Mouse (Mus musculus) skeletal muscle tissue, adult 2 months (tissue): Measurements from ENCODE around the gene Rnasel.
"Not testable (repeated sequence)": the region's sequence is repeated elsewhere in the genome, so short reads cannot be mapped to it uniquely, and the experiment has no call there.

Experiments used
- DNase-seq: peaks from one replicate; pipeline ENCODE4 v3.0.0-alpha.2; 2012; ENCODE audit warnings: low read depth, low spot score

Gene Rnasel

DNA sequence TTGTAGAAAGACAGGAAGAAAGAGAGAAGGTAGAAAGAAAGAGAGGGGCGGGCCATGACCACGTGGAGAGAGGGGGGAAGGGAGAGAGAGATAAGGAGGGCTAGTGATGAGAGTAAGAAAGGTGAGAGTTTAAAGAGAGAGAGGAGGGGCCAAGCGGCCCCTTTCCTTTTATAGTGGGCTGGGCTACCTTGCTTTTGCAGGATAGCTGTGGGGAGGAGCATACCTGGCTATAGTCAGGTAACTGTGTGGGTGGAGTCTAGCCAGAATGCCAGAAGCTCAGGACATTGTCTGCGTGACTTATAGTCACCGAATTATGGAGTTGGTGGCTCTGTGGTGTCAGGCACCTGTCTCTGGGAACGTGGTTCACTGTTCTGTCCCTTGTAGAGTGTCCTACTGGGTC lies 20.3 kb downstream of the Rnasel start:
- DNase-seq = not testable (repeated sequence)

- DNase-seq = no peak
These were observed 21.0 kb downstream of the Rnasel start for GRCm38 (mm10) chr1:153769998-153770775.

DNA sequence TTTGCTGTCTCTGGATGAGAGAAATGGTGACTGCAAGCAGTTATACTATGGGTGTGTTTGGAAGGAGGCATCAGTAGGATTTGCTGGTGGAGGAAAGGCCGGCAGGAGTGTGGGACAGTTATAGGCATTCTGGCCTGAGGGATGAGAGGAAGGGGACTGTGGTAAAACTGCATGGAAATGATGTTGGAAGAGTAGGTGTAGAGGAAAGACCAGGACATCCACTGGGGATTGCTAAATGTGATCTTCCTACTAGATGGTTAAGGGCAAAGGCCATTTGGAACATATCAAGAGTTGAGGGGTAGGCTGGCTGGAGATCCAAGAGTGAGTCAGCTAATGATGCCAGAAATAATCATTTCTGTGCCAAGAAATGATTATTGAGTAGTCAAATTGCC lies 21.5 kb downstream of the Rnasel start:
- DNase-seq = no peak

DNA sequence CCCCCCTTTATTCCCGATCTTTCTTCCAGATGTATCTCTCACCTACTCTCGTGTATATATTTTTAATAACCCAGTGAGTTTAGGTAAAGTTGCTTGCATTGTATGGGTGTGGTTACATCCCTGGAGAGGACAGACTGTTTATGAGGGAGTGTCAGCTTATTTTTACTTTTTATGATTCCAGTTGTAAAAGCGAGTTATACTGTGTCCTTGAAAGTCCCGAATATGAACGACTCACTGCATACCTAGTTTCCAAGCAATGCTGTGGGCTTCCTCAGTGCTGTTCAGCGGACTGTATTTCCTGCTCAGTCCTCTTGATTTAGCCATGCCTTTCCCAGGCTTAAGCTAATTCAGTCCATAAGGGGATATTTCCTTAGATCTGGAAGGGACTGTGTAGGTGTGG lies 25.9 kb downstream of the Rnasel start:
- no peak for DNase-seq

DNA sequence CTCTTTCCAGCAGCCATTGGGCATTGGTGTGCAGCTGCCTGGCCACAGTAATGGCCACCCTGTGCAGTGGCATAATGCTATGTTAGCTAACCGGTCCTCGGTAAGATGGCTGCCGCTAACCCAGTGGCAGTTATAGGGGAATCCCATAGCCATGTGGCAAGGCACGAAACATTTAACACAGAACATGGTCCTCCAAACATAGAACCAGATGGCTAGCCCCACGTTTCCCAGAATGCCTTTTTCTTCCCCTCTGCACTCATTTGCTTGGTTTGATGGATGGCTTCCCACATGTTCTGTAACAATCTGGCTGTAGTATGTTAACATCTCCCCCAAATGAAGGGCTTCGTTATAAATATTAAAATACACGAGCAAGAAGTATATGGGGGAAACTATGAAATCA lies 27.0 kb downstream of the Rnasel start:
- no peak for DNase-seq

GRCm38 (mm10) chr1:153778205-153778604 lies 29.0 kb downstream of the Rnasel start:
- no peak for DNase-seq

GRCm38 (mm10) chr1:153783339-153783738 lies 34.1 kb downstream of the Rnasel start:
- no peak for DNase-seq

- DNase-seq = no peak
These were observed 36.4 kb downstream of the Rnasel start for GRCm38 (mm10) chr1:153785608-153786007.

DNA sequence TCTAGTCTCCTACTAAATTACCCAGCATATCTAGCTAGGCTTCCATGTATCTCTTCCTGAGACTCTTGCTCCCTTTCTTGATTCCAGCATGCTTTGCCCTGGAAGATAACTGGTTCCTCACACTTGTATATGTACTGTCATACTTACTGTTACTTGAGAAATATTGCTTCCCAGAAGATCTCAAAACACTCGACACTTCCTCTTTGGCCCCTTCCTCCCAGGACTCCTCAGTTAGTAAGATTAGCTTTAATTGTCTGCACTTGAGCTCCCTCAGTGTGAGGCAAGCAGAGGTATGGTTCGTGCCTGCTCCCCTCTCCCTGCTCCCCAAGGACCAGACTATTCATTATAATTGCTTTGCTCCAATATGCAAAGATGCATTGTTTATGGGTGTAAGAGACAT lies 41.5 kb downstream of the Rnasel start:
- no peak for DNase-seq

DNA sequence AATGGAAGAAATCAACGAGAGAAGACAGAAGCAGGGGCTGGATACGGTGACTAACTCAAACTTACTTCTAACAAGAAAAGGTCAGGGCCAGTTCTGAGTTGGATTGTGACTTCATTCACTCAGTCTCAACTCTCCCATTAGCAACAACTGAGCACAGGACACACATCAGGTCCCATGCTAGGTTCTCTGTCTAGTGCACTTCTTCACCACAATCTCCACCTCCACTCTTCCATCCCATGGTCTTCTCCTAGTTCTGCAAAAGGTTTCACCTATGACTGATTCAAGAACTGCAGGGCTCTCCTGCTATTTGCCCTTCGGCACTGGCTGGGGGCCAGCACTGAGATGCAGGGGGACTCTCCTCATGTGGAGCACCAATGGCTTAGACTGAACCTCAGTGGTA lies 45.0 kb downstream of the Rnasel start:
- no peak for DNase-seq

DNA sequence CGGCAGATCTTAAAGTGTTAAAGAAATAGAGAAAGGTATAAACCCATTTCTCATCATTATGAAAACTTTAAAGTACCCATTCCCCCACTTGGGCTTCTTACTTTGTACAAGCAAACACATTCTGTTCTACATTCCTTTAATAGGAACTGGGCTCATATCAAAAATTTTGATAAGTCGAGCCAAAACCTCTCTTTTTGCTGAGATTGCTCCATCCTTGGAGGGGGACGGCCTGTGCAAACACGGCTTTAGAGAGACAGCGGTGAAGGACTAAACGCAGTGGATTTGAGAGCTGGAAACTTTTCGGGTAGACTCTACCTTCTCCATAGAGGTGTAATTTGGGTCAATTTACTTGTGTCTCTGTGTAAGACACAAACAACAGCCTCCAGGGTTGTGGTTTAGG lies 53.5 kb downstream of the Rnasel start:
- peak; percentile 17 for DNase-seq

DNA sequence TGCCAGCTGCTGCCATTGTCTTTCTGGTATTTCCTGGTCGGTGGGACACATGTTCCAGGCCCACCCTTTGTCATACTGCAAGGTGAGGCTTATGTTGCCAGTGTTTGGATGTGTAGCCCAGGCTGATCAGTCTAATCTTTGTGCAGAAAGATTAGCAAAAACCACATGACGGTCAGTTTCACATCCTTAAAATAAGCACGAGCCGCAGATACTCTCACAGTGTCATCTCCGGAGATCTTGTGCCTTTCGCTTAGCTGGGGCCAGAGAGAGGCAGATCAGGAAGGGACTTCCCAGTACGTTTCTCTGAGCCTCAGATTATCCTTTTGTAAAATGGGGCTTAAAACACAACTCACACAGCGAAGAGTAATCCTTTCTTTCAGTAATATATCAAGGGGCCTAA lies 54.3 kb downstream of the Rnasel start:
- DNase-seq = peak; percentile 21

- no peak for DNase-seq
These were observed 58.3 kb downstream of the Rnasel start for GRCm38 (mm10) chr1:153807390-153807993.
